Mouse (Mus musculus): Measurements from ENCODE around the gene Gin1. TPM values are rescaled to one million over a fixed set of nuclear protein-coding genes. Genes with fewer than 3 reads are reported as not detected.
A peak's percentile ranks its signal among the peaks of the same experiment; 100 is the strongest.

Gin1 gene
- polyA plus RNA-seq, 1 experiment, result 0.94 TPM

GRCm38 (mm10) chr1:97834354-97834822, 64.4 kb downstream of the Gin1 start:
- WGBS, result 81% methylated on average over 5 of the region's 5 CpGs
- TF ChIP-seq CTCF (IDR thresholded peaks at IDR 0.05; ENCODE audit: extremely low read depth, insufficient read length, insufficient replicate concordance, low read depth, low read length), result no peak
- no peaks in the 10 kb centered on the region for H3K27me3 ChIP-seq (ENCODE audit: control insufficient read depth, insufficient read depth, low read length)
- H3K4me1 ChIP-seq (ENCODE audit: control insufficient read depth, insufficient read depth, insufficient read length, low read length), result no peaks in the 10 kb centered on the region
- H3K36me3 ChIP-seq (ENCODE audit: control insufficient read depth, insufficient read depth, low read length), result no peaks in the 10 kb centered on the region
- H3K27ac ChIP-seq (ENCODE audit: insufficient read depth, low read depth, low read length), result peak overlapping the region; percentile 37; the same call in 1 of the 2 replicates
- H3K4me3 ChIP-seq (ENCODE audit: low read depth, low read length), result no peak overlapping the region

Other genes starting within 250 kb of the Gin1 start
- gene D1Ertd622e, start 108.1 kb upstream of the Gin1 start, polyA plus RNA-seq (2012; rRNA removed), result 24.9 and 49.4 TPM in 2 replicates
- 1.6 and 4.6 TPM in 2 replicates for gene Ppip5k2, start 239 bp downstream of the Gin1 start, polyA plus RNA-seq (2012; rRNA removed)